ENCODE assay signal across 25 mouse cellular contexts in the genomic region with DNA sequence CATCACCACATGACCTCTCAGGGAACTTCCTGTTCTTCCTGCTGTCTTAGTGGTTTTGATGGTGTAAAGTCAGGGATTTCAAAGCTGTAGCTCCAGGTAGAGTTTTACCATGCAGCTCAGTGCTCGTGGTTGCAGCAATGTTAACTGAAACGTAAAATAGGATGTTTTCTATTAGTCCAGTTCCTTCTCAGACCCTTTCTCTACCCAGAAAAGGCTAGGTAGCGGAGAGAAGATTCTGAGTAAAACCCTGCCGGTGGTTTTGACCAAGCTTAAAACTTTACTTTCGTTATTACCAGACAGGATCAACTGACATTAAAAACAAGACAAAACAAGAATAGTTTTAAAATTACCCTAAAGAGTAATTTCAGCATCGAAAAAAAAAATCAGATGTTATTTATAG. TPM values are rescaled to one million over a fixed set of nuclear protein-coding genes. Genes with fewer than 3 reads are reported as not detected.
A peak's percentile ranks its signal among the peaks of the same experiment; 100 is the strongest.
DNase-seq lines count a peak whose midpoint lies in the region; ATAC-seq and TF ChIP-seq lines count a peak whose summit lies in the region.
"Had no signal": no experiment of that assay in that cellular context is flagged by ENCODE, and none has a peak within 500 bp of the region (broad histone marks: within the 10 kb centered on the region; RNA-seq: fewer than 3 reads in every experiment).

No protein-coding gene starts in this region.

- H3K4me1 ChIP-seq in kidney, embryonic 16.5 days (ENCODE audit: insufficient read depth, low read length): peaks cover 15% of the 10 kb centered on the region
- no peaks in the 10 kb centered on the region for H3K4me1 ChIP-seq in stomach, postnatal 0 days (replicated peaks; ENCODE audit: control insufficient read depth, insufficient read depth)
- H3K4me1 ChIP-seq: stomach, embryonic 15.5 days had no signal

- no peak overlapping the region for H3K4me2 ChIP-seq in kidney, embryonic 16.5 days (replicated peaks; ENCODE audit: low read depth, low read length)
- H3K4me2 ChIP-seq in stomach, postnatal 0 days (replicated peaks; ENCODE audit: low read depth): no peak overlapping the region
- H3K4me2 ChIP-seq: embryonic facial prominence, embryonic 12.5 days; forebrain, embryonic 12.5 days; hindbrain, embryonic 14.5 days; limb, embryonic 13.5 days; liver, embryonic 12.5 days; neural tube, embryonic 15.5 days; stomach, embryonic 15.5 days had no signal

- no peak overlapping the region for H3K27ac ChIP-seq in kidney, embryonic 16.5 days (ENCODE audit: low read length)
- no peak overlapping the region for H3K27ac ChIP-seq in stomach, postnatal 0 days (replicated peaks)
- H3K27ac ChIP-seq: embryonic facial prominence, embryonic 12.5 days; forebrain, embryonic 12.5 days; hindbrain, embryonic 14.5 days; limb, embryonic 13.5 days; liver, embryonic 12.5 days; neural tube, embryonic 15.5 days; stomach, embryonic 15.5 days had no signal

- no peak for TF ChIP-seq CTCF in stomach, postnatal 0 days (IDR thresholded peaks at IDR 0.05; ENCODE audit: low read depth)

- no peaks in the 10 kb centered on the region for H3K36me3 ChIP-seq in kidney, embryonic 16.5 days (ENCODE audit: insufficient read depth, low read length)
- no peaks in the 10 kb centered on the region for H3K36me3 ChIP-seq in stomach, postnatal 0 days (ENCODE audit: control insufficient read depth, insufficient read depth, low read length)
- H3K36me3 ChIP-seq: embryonic facial prominence, embryonic 12.5 days; forebrain, embryonic 12.5 days; limb, embryonic 13.5 days; liver, embryonic 12.5 days; neural tube, embryonic 15.5 days; stomach, embryonic 15.5 days had no signal

- no peak for TF ChIP-seq EP300 in stomach, postnatal 0 days (optimal IDR thresholded peaks at IDR 0.05)

- 67% methylated on average over 6 of the region's 6 CpGs for WGBS in kidney, embryonic 16.5 days
- WGBS in stomach, postnatal 0 days: 68% methylated on average over 6 of the region's 6 CpGs

- H3K9ac ChIP-seq in kidney, embryonic 16.5 days (replicated peaks; ENCODE audit: low read length): no peak overlapping the region
- no peak overlapping the region for H3K9ac ChIP-seq in stomach, postnatal 0 days (ENCODE audit: low read length)
- H3K9ac ChIP-seq: embryonic facial prominence, embryonic 12.5 days; forebrain, embryonic 12.5 days; hindbrain, embryonic 14.5 days; limb, embryonic 13.5 days; liver, embryonic 12.5 days; neural tube, embryonic 15.5 days; stomach, embryonic 15.5 days had no signal

- H3K4me3 ChIP-seq in kidney, embryonic 16.5 days (ENCODE audit: low read length): no peak overlapping the region
- no peak overlapping the region for H3K4me3 ChIP-seq in stomach, postnatal 0 days (ENCODE audit: low read depth, low read length)
- H3K4me3 ChIP-seq: embryonic facial prominence, embryonic 12.5 days; forebrain, embryonic 12.5 days; limb, embryonic 13.5 days; liver, embryonic 12.5 days; myocyte; neural tube, embryonic 15.5 days; stomach, embryonic 15.5 days had no signal

- peak; percentile 36 for DNase-seq in thymus, postnatal 0 days (ENCODE audit: low spot score)
- DNase-seq in thymus, adult 18-20 months: no peak
- DNase-seq in neural tube, embryonic 10.5 days (ENCODE audit: extremely low spot score, low spot score): no peak
- no peak for DNase-seq in stomach, postnatal 0 days (ENCODE audit: low spot score)
- DNase-seq: adrenal gland, postnatal 36 days; cerebellum, adult 9-11 months; gastrocnemius, postnatal 25 days; heart, postnatal 4 days; kidney, postnatal 36 days; layer of hippocampus, postnatal 36 days; lung, adult 2 months; thymus, adult 2 months had no signal

- no peaks in the 10 kb centered on the region for H3K9me3 ChIP-seq in kidney, embryonic 16.5 days (ENCODE audit: low read length)
- H3K9me3 ChIP-seq in stomach, postnatal 0 days (ENCODE audit: control insufficient read depth, low read length): no peaks in the 10 kb centered on the region
- H3K9me3 ChIP-seq: embryonic facial prominence, embryonic 12.5 days; forebrain, embryonic 12.5 days; limb, embryonic 13.5 days; liver, embryonic 12.5 days; neural tube, embryonic 15.5 days; stomach, embryonic 15.5 days had no signal

- no peaks in the 10 kb centered on the region for H3K27me3 ChIP-seq in kidney, embryonic 16.5 days (ENCODE audit: insufficient read depth, low read length)
- no peaks in the 10 kb centered on the region for H3K27me3 ChIP-seq in stomach, postnatal 0 days (ENCODE audit: control insufficient read depth, insufficient read depth, low read length)
- H3K27me3 ChIP-seq: embryonic facial prominence, embryonic 12.5 days; liver, embryonic 12.5 days; stomach, embryonic 15.5 days had no signal

- 0 out of 2 replicates have a peak, but pooled peaks have one; percentile 5 for ATAC-seq in common myeloid progenitor, adult 5-6 weeks (replicated peaks; ENCODE audit: low read depth, poor library complexity, severe bottlenecking)
- 0 out of 2 replicates have a peak, but pooled peaks have one; percentile 14 for ATAC-seq in megakaryocyte progenitor cell, adult 5-6 weeks (replicated peaks; ENCODE audit: poor library complexity)
- ATAC-seq in kidney, embryonic 16.5 days (ENCODE audit: low FRiP score, low TSS enrichment): no peak
- no peak for ATAC-seq in stomach, postnatal 0 days (ENCODE audit: low FRiP score, low TSS enrichment)
- ATAC-seq: intestine, postnatal 0 days; liver, embryonic 12.5 days; midbrain, embryonic 16.5 days had no signal

RNA-seq across cellular contexts. Expression of a gene that starts 3.7 kb away (rescaled TPM):
- 24.5 and 26.2 TPM in 2 replicates for polyA plus RNA-seq in thymus, postnatal 0 days (2015; fragmentation: Nextera tagmentation; extraction: Ambion mirVana)
- 13.8 and 18.0 TPM in 2 replicates for total RNA-seq in common myeloid progenitor, adult 5-6 weeks (2017)
- 27.6 and 35.9 TPM in 2 replicates for total RNA-seq in megakaryocyte progenitor cell, adult 5-6 weeks (2015)
- total RNA-seq in megakaryocyte progenitor cell, adult 5-6 weeks (2017): 5.5 and 7.4 TPM in 2 replicates
- 14.3 and 15.4 TPM in 2 replicates for polyA plus RNA-seq in kidney, embryonic 16.5 days (2015; fragmentation: Nextera tagmentation; extraction: Ambion mirVana)
- 5.2 and 7.3 TPM in 2 replicates for polyA plus RNA-seq in stomach, postnatal 0 days (2015; fragmentation: Nextera tagmentation; extraction: Ambion mirVana)

Comparison
In these comparisons a context has a peak if more than half of its experiments do, and no peak if none do; other contexts are left out.
1. ATAC-seq: peak in common myeloid progenitor, adult 5-6 weeks (single experiment) and megakaryocyte progenitor cell, adult 5-6 weeks (single experiment); none in kidney, embryonic 16.5 days (single experiment) and stomach, postnatal 0 days (single experiment).